Mouse (Mus musculus) kidney, embryonic 16.5 days (tissue): Measurements from ENCODE around the gene Klrg2. TPM values are rescaled to one million over a fixed set of nuclear protein-coding genes. Genes with fewer than 3 reads are reported as not detected.
A peak's percentile ranks its signal among the peaks of the same experiment; 100 is the strongest.

Experiments used
- ATAC-seq: fragments of 200-750 bp; cut with Nextera tagmentation; 2 replicates; pipeline ENCODE4 v1.8.0; 2017; ENCODE audit warnings: moderate TSS enrichment; ENCODE audit not compliant: low FRiP score, low TSS enrichment
- H3K27ac ChIP-seq: fragments of 300-500 bp; sonication (generic); 2 replicates; pipeline ENCODE4 v1.5.1; 2014; ENCODE audit warnings: low read length
- H3K27me3 ChIP-seq: fragments of 300-500 bp; sonication (generic); 2 replicates; pipeline ENCODE4 v1.6.1; 2014; ENCODE audit warnings: low read length, control low read depth, mixed read lengths; ENCODE audit not compliant: insufficient read depth
- H3K36me3 ChIP-seq: fragments of 300-500 bp; sonication (generic); 2 replicates; pipeline ENCODE4 v1.6.1; 2014; ENCODE audit warnings: low read length, control low read depth, mixed read lengths; ENCODE audit not compliant: insufficient read depth
- H3K4me1 ChIP-seq: fragments of 300-500 bp; sonication (generic); 2 replicates; pipeline ENCODE4 v1.6.1; 2014; ENCODE audit warnings: low read length, control low read depth, mixed read lengths; ENCODE audit not compliant: insufficient read depth
- H3K4me2 ChIP-seq: fragments of 300-500 bp; sonication (generic); replicated peaks from 2 replicates; pipeline ENCODE4 v1.6.1; 2014; ENCODE audit warnings: low read depth, low read length
- H3K4me3 ChIP-seq: fragments of 300-500 bp; sonication (generic); 2 replicates; pipeline ENCODE4 v1.5.1; 2014; ENCODE audit warnings: mild to moderate bottlenecking, low read length
- H3K9ac ChIP-seq: fragments of 300-500 bp; sonication (generic); replicated peaks from 2 replicates; pipeline ENCODE4 v1.6.1; 2014; ENCODE audit warnings: low read length
- H3K9me3 ChIP-seq: fragments of 300-500 bp; sonication (generic); 2 replicates; pipeline ENCODE4 v1.6.1; 2016; ENCODE audit warnings: low read length, control low read depth
- WGBS: fragments of 180-500 bp; shearing (Covaris S2); extraction: QIAGEN DNeasy Blood & Tissue Kit; methylation state at CpG from one replicate; pipeline ENCODE4 v1.1.7; 2014; 5-methylcytosine and 5-hydroxymethylcytosine counted together
- polyA plus RNA-seq: library from polyadenylated mRNA; unstranded; fragments of >200 nt; fragmentation: Nextera tagmentation; extraction: Ambion mirVana; gene quantifications from 2 replicates; pipeline ENCODE4 v1.2.1, GENCODE M21; 2015

Klrg2 gene
- polyA plus RNA-seq, 1 experiment from 2014 or later, result 0.49 TPM

DNA sequence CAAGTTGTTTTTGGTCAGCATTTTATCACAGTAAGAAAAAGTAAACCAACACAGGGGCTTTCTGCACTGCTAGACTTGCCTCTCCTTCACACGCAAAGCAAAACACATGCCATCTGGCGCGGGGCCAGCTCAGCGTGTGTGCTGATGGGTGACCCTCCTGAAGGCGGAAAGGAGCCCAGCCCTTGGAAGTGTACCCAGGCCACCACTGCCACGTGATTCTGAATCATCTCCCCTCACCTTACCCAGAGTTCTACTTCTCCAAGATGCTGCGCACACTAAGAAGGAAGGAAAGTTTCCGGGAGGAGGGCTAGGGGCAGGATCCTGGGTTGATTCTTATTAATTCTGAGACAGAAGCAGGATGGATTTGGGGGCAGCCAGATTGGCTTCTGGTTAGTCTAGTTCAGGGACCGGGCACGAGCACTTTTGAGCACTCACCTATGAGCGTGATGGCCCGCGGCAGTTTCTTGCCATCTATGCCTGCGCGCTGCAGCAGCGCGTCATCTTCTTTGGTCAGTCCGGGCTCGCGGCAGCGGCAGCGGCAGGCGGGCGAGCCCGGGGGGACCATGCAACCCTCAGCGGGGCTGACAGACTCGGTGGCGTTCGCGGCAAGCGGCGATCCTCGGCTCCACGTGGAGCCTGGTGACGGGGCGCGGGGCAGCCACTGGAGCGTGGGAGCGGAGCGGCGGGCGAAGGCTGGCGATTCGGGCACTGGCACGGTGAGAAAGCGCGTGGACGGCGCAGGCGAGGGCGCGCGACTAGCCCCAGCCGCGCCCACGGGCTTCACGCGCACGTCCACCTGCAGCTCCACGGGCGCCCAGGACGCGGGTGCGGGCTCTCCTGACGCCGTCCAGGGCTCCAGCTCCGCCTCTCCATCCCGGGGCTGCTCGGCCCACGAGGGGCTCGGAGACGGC, 846 bp downstream of the Klrg2 start:
- peak overlapping the region; percentile 66 for H3K9ac ChIP-seq
- no peaks in the 10 kb centered on the region for H3K9me3 ChIP-seq
- H3K4me1 ChIP-seq, result peaks cover 18% of the 10 kb centered on the region
- H3K36me3 ChIP-seq, result no peaks in the 10 kb centered on the region
- no peak overlapping the region for H3K27ac ChIP-seq
- H3K27me3 ChIP-seq, result peaks cover 68% of the 10 kb centered on the region
- peak overlapping the region; percentile 59 for H3K4me3 ChIP-seq
- ATAC-seq, result peak; percentile 57
- H3K4me2 ChIP-seq, result peak overlapping the region; percentile 100
- WGBS, result 2% methylated on average over 64 of the region's 72 CpGs

DNA sequence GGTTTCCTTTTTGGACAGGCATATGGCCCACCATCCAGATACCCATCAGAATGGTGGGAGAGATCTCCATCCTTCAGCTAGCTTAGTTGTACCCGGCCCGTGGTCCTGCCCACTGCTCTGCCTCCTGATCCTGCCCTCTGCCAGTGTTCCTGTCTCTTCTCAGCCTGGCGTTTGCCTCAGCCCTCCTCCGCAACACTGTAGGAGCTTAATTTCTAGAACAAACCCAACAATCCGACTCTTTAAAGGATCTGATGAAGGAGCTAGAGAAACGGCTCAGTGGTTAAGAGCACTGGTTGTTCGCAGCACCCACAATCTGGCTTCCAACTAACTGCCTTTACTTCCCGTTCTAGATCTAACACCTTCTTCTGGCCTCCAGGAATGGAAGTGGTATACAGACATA, 2.6 kb downstream of the Klrg2 start:
- Histone ChIP-seq H3K36me3 (no peaks in the 10 kb centered on the region), H3K4me1 (peaks cover 18% of the 10 kb centered on the region), H3K27me3 (peaks cover 51% of the 10 kb centered on the region), H3K9ac (no peak overlapping the region), H3K4me3 (no peak overlapping the region), H3K27ac (no peak overlapping the region), H3K9me3 (no peaks in the 10 kb centered on the region), H3K4me2 (no peak overlapping the region)
- WGBS, result 77% methylated on average over 8 of the region's 8 CpGs
- no peak for ATAC-seq

DNA sequence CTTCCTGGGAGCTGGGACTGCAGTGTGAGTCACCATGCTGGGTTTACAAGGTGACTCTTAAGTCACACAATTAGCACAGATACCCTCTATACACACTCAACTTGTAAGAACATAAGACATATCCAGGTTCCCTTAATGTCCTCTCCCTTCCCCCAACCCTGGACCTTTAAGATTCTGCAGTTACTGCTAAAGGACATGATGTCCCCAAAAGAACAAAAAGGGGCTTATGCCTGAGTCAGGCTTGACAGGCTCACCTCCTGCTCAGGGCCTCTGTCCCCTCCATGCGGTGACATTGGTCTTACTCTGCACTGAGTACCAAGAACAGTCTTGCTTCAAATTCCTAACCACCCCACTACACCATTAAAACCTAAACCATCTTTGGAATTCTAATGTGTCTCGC, 4.2 kb downstream of the Klrg2 start:
- ATAC-seq, result no peak

GRCm38 (mm10) chr6:38629556-38629955, 7.5 kb downstream of the Klrg2 start:
- no peaks in the 10 kb centered on the region for H3K4me1 ChIP-seq
- no peaks in the 10 kb centered on the region for H3K9me3 ChIP-seq
- ATAC-seq, result no peak
- 95% methylated on average over 1 of the region's 1 CpGs for WGBS
- H3K27ac ChIP-seq, result no peak overlapping the region
- no peak overlapping the region for H3K9ac ChIP-seq
- no peak overlapping the region for H3K4me3 ChIP-seq
- 0 out of 2 replicates have a peak, but pooled peaks cover 6% of the 10 kb centered on the region for H3K36me3 ChIP-seq
- H3K4me2 ChIP-seq, result no peak overlapping the region
- peaks cover 14% of the 10 kb centered on the region for H3K27me3 ChIP-seq

More for the DNA sequence above, 4.2 kb downstream of the Klrg2 start:
- H3K4me2 ChIP-seq, result no peak overlapping the region
- H3K9ac ChIP-seq, result no peak overlapping the region
- WGBS, result 89% methylated on average over 2 of the region's 2 CpGs
- peaks cover 18% of the 10 kb centered on the region for H3K4me1 ChIP-seq
- H3K36me3 ChIP-seq, result no peaks in the 10 kb centered on the region
- H3K4me3 ChIP-seq, result no peak overlapping the region
- H3K27ac ChIP-seq, result no peak overlapping the region
- H3K27me3 ChIP-seq, result peaks cover 38% of the 10 kb centered on the region
- H3K9me3 ChIP-seq, result no peaks in the 10 kb centered on the region

- no peak for ATAC-seq
- Histone ChIP-seq H3K9me3 (no peaks in the 10 kb centered on the region), H3K27ac (no peak overlapping the region), H3K4me1 (no peaks in the 10 kb centered on the region), H3K4me3 (no peak overlapping the region), H3K9ac (no peak overlapping the region), H3K27me3 (no peaks in the 10 kb centered on the region), H3K4me2 (no peak overlapping the region), H3K36me3 (0 out of 2 replicates have a peak, but pooled peaks cover 6% of the 10 kb centered on the region)
- 73% methylated on average over 4 of the region's 4 CpGs for WGBS
Measured at GRCm38 (mm10) chr6:38627486-38627885, 9.6 kb downstream of the Klrg2 start.

- Histone ChIP-seq H3K4me3 (no peak overlapping the region), H3K27me3 (no peaks in the 10 kb centered on the region), H3K9ac (no peak overlapping the region), H3K4me1 (no peaks in the 10 kb centered on the region), H3K27ac (no peak overlapping the region), H3K9me3 (no peaks in the 10 kb centered on the region), H3K4me2 (no peak overlapping the region), H3K36me3 (0 out of 2 replicates have a peak, but pooled peaks cover 6% of the 10 kb centered on the region)
- WGBS, result 94% methylated on average over 4 of the region's 4 CpGs
- no peak for ATAC-seq
Measured at GRCm38 (mm10) chr6:38627081-38627480, 10.0 kb downstream of the Klrg2 start.

DNA sequence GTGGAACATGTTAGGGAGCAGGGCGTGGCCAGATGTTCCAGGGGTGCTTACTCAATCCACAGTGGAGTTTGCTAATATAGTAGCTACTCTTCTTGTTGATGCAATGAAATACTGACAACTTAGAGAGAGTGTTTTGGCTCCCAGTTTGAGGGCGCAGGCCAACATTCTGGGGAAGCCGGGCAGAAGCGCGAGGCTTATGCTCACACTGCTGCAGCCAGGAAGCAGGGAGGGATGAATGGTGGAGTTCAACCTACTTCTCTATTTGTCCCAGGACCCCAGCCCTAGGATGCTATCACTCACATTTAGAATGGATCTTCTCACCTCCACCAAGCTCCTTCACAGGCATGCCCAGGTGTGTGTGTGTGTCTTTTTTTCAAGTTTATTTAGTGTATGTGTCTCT, 11.0 kb downstream of the Klrg2 start:
- Histone ChIP-seq H3K36me3 (0 out of 2 replicates have a peak, but pooled peaks cover 6% of the 10 kb centered on the region), H3K27ac (no peak overlapping the region), H3K9ac (no peak overlapping the region), H3K4me2 (no peak overlapping the region), H3K4me3 (no peak overlapping the region), H3K4me1 (no peaks in the 10 kb centered on the region), H3K27me3 (no peaks in the 10 kb centered on the region), H3K9me3 (no peaks in the 10 kb centered on the region)
- ATAC-seq, result no peak
- WGBS, result 98% methylated on average over 5 of the region's 5 CpGs

DNA sequence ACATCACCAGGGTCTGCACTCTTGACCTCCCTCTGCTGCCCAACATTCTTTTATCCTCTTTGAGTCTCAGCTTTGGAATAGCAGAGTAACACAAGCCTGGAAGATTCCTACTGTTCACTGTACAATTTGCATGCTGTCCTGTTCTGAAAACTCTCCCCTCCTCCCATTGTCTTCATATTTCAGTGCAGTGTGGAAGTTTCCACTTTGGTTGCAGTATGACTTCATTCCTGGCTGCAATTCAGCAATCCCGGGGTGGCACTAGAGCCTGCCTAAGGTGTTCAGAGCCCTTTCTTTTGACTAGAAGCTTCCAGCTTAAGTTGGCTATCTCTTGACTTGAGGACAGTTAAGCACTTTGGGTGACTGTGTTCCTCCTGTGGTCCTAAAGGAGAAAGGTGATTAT, 12.6 kb downstream of the Klrg2 start:
- no peaks in the 10 kb centered on the region for H3K27me3 ChIP-seq
- H3K9me3 ChIP-seq, result no peaks in the 10 kb centered on the region
- H3K36me3 ChIP-seq, result peaks cover 15% of the 10 kb centered on the region
- H3K4me1 ChIP-seq, result no peaks in the 10 kb centered on the region
- no peak overlapping the region for H3K4me3 ChIP-seq
- H3K27ac ChIP-seq, result no peak overlapping the region
- 73% methylated on average over 1 of the region's 1 CpGs for WGBS
- no peak overlapping the region for H3K4me2 ChIP-seq
- no peak overlapping the region for H3K9ac ChIP-seq
- ATAC-seq, result no peak

DNA sequence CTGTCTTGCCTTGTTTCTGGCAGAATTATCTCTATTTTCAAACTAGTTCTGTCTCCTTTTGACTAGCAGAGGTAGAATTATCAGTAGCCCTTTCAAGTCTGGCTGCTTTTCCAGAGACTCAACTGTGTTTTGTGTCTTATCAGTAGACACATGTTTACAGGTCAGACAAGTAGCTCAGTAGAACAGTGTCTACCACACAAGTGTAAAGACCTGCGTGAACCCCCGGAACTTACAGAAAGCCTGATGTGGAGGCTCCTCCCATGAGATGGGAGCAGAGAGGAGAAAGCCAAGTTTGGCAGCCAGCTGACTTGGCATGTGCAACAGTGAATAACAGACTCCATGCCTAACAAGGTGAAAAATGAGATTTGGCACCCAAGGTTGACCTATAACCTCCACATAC, 13.6 kb downstream of the Klrg2 start:
- H3K9me3 ChIP-seq, result peaks cover 1% of the 10 kb centered on the region; the same call in 1 of the 2 replicates
- H3K27me3 ChIP-seq, result no peaks in the 10 kb centered on the region
- no peaks in the 10 kb centered on the region for H3K4me1 ChIP-seq
- H3K9ac ChIP-seq, result no peak overlapping the region
- H3K27ac ChIP-seq, result no peak overlapping the region
- WGBS, result 87% methylated on average over 2 of the region's 2 CpGs
- H3K4me3 ChIP-seq, result no peak overlapping the region
- H3K4me2 ChIP-seq, result no peak overlapping the region
- peaks cover 23% of the 10 kb centered on the region for H3K36me3 ChIP-seq
- no peak for ATAC-seq

- Histone ChIP-seq H3K9ac (no peak overlapping the region), H3K27me3 (no peaks in the 10 kb centered on the region), H3K4me1 (no peaks in the 10 kb centered on the region), H3K27ac (no peak overlapping the region), H3K9me3 (peaks cover 10% of the 10 kb centered on the region), H3K36me3 (peaks cover 32% of the 10 kb centered on the region), H3K4me3 (no peak overlapping the region), H3K4me2 (no peak overlapping the region)
- no peak for ATAC-seq
- WGBS, result 90% methylated on average over 1 of the region's 1 CpGs
Measured at GRCm38 (mm10) chr6:38622406-38622805, 14.6 kb downstream of the Klrg2 start.
